Mouse (Mus musculus): ENCODE results near the gene Ttll10.

- TF ChIP-seq CTCF (IDR thresholded peaks at IDR 0.05; ENCODE audit: low read depth) (no peak), EP300 (IDR thresholded peaks at IDR 0.05; ENCODE audit: low read depth) (no peak)
Observed at GRCm38 (mm10) chr4:156004109-156004508, 55.1 kb downstream of the Ttll10 start.
